Mouse (Mus musculus): ENCODE measurements at regions not wholly inside any gene's neighbourhood (a gene's known extent, or its start where the extent isn't known, plus 50 kb on each side); places are given as distances from the start of the nearest gene placed in this dataset.

- 83% methylated on average over 5 of the region's 5 CpGs for WGBS
- no peak overlapping the region for H3K4me2 ChIP-seq
- H3K27ac ChIP-seq = no peak overlapping the region
- no peak for ATAC-seq (ENCODE audit: insufficient number of reproducible peaks, insufficient read depth, low FRiP score, low TSS enrichment, low read depth)
- H3K4me3 ChIP-seq (replicated peaks) = no peak overlapping the region
- no peaks in the 10 kb centered on the region for H3K9me3 ChIP-seq
- H3K27me3 ChIP-seq = no peaks in the 10 kb centered on the region
- H3K4me1 ChIP-seq (replicated peaks) = no peaks in the 10 kb centered on the region
- no peaks in the 10 kb centered on the region for H3K36me3 ChIP-seq
- no peak overlapping the region for H3K9ac ChIP-seq (replicated peaks)
These were observed 409.7 kb downstream of the Zfp704 start for GRCm38 (mm10) chr3:9200156-9200555.

GRCm38 (mm10) chr3:9198652-9199332, 411.1 kb downstream of the Zfp704 start:
- no peaks in the 10 kb centered on the region for H3K36me3 ChIP-seq
- no peaks in the 10 kb centered on the region for H3K4me1 ChIP-seq (replicated peaks)
- WGBS = 79% methylated on average over 9 of the region's 9 CpGs
- H3K27ac ChIP-seq = no peak overlapping the region
- H3K27me3 ChIP-seq = no peaks in the 10 kb centered on the region
- no peak overlapping the region for H3K9ac ChIP-seq (replicated peaks)
- H3K4me2 ChIP-seq = no peak overlapping the region
- no peak overlapping the region for H3K4me3 ChIP-seq (replicated peaks)
- H3K9me3 ChIP-seq = no peaks in the 10 kb centered on the region
- no peak for ATAC-seq (ENCODE audit: insufficient number of reproducible peaks, insufficient read depth, low FRiP score, low TSS enrichment, low read depth)

- H3K4me2 ChIP-seq = no peak overlapping the region
- no peaks in the 10 kb centered on the region for H3K4me1 ChIP-seq (replicated peaks)
- no peak overlapping the region for H3K9ac ChIP-seq (replicated peaks)
- no peak overlapping the region for H3K27ac ChIP-seq
- H3K27me3 ChIP-seq = no peaks in the 10 kb centered on the region
- H3K36me3 ChIP-seq = no peaks in the 10 kb centered on the region
- ATAC-seq (ENCODE audit: insufficient number of reproducible peaks, insufficient read depth, low FRiP score, low TSS enrichment, low read depth) = no peak
- H3K4me3 ChIP-seq (replicated peaks) = no peak overlapping the region
- H3K9me3 ChIP-seq = no peaks in the 10 kb centered on the region
- 76% methylated on average over 8 of the region's 8 CpGs for WGBS
These were observed 414.1 kb downstream of the Zfp704 start for GRCm38 (mm10) chr3:9195781-9196180.

GRCm38 (mm10) chr3:9189366-9190287, 420.3 kb downstream of the Zfp704 start:
- no peaks in the 10 kb centered on the region for H3K36me3 ChIP-seq
- no peak overlapping the region for H3K9ac ChIP-seq (replicated peaks)
- 86% methylated on average over 15 of the region's 15 CpGs for WGBS
- no peaks in the 10 kb centered on the region for H3K9me3 ChIP-seq
- no peak overlapping the region for H3K27ac ChIP-seq
- H3K4me2 ChIP-seq = no peak overlapping the region
- H3K27me3 ChIP-seq = no peaks in the 10 kb centered on the region
- no peak overlapping the region for H3K4me3 ChIP-seq (replicated peaks)
- ATAC-seq (ENCODE audit: insufficient number of reproducible peaks, insufficient read depth, low FRiP score, low TSS enrichment, low read depth) = no peak
- no peaks in the 10 kb centered on the region for H3K4me1 ChIP-seq (replicated peaks)

- Histone ChIP-seq H3K36me3 (no peaks in the 10 kb centered on the region), H3K4me1 (replicated peaks) (no peaks in the 10 kb centered on the region), H3K4me2 (no peak overlapping the region), H3K27me3 (no peaks in the 10 kb centered on the region), H3K9me3 (no peaks in the 10 kb centered on the region), H3K9ac (replicated peaks) (no peak overlapping the region), H3K27ac (no peak overlapping the region), H3K4me3 (replicated peaks) (no peak overlapping the region)
- whole genome bisulfite sequencing = 78% methylated on average over 6 of the region's 6 CpGs
- ATAC-seq (ENCODE audit: insufficient number of reproducible peaks, insufficient read depth, low FRiP score, low TSS enrichment, low read depth) = no peak
These were observed 423.3 kb downstream of the Zfp704 start for GRCm38 (mm10) chr3:9186364-9187120.

- Histone ChIP-seq H3K36me3 (no peaks in the 10 kb centered on the region), H3K27me3 (no peaks in the 10 kb centered on the region), H3K4me3 (replicated peaks) (no peak overlapping the region), H3K4me2 (no peak overlapping the region), H3K27ac (no peak overlapping the region), H3K9me3 (no peaks in the 10 kb centered on the region), H3K4me1 (replicated peaks) (peaks cover 12% of the 10 kb centered on the region), H3K9ac (replicated peaks) (no peak overlapping the region)
- no peak for ATAC-seq (ENCODE audit: insufficient number of reproducible peaks, insufficient read depth, low FRiP score, low TSS enrichment, low read depth)
- WGBS = 91% methylated on average over 11 of the region's 11 CpGs
These were observed 428.3 kb downstream of the Zfp704 start for GRCm38 (mm10) chr3:9181576-9181975.

- Histone ChIP-seq H3K27ac (no peak overlapping the region), H3K9ac (replicated peaks) (no peak overlapping the region), H3K4me1 (replicated peaks) (peaks cover 12% of the 10 kb centered on the region), H3K36me3 (no peaks in the 10 kb centered on the region), H3K27me3 (no peaks in the 10 kb centered on the region), H3K9me3 (no peaks in the 10 kb centered on the region), H3K4me2 (no peak overlapping the region), H3K4me3 (replicated peaks) (no peak overlapping the region)
- WGBS = 45% methylated on average over 6 of the region's 6 CpGs
- ATAC-seq (ENCODE audit: insufficient number of reproducible peaks, insufficient read depth, low FRiP score, low TSS enrichment, low read depth) = no peak
These were observed 430.2 kb downstream of the Zfp704 start for GRCm38 (mm10) chr3:9179641-9180040.

GRCm38 (mm10) chr3:9174517-9174832, 435.4 kb downstream of the Zfp704 start:
- no peak for ATAC-seq (ENCODE audit: insufficient number of reproducible peaks, insufficient read depth, low FRiP score, low TSS enrichment, low read depth)
- peak overlapping the region; percentile 54 for H3K27ac ChIP-seq

GRCm38 (mm10) chr3:9173643-9174516, 436.0 kb downstream of the Zfp704 start:
- WGBS = 50% methylated on average over 16 of the region's 16 CpGs
- H3K4me3 ChIP-seq (replicated peaks) = no peak overlapping the region
- peak; percentile 75; the same call in 1 of the 2 replicates for ATAC-seq (ENCODE audit: insufficient number of reproducible peaks, insufficient read depth, low FRiP score, low TSS enrichment, low read depth)

More at GRCm38 (mm10) chr3:9174517-9174832, 435.4 kb downstream of the Zfp704 start:
- H3K9ac ChIP-seq (replicated peaks) = no peak overlapping the region
- no peak overlapping the region for H3K4me2 ChIP-seq
- H3K27me3 ChIP-seq = peaks cover 9% of the 10 kb centered on the region
- 81% methylated on average over 2 of the region's 2 CpGs for WGBS
- H3K36me3 ChIP-seq = no peaks in the 10 kb centered on the region
- peaks cover 15% of the 10 kb centered on the region for H3K4me1 ChIP-seq (replicated peaks)
- 0 out of 2 replicates have a peak, but pooled peaks cover 5% of the 10 kb centered on the region for H3K9me3 ChIP-seq
- no peak overlapping the region for H3K4me3 ChIP-seq (replicated peaks)

GRCm38 (mm10) chr3:9171970-9172369, 437.9 kb downstream of the Zfp704 start:
- peaks cover 12% of the 10 kb centered on the region for H3K27me3 ChIP-seq
- no peak overlapping the region for H3K9ac ChIP-seq (replicated peaks)
- no peak overlapping the region for H3K27ac ChIP-seq
- ATAC-seq (ENCODE audit: insufficient number of reproducible peaks, insufficient read depth, low FRiP score, low TSS enrichment, low read depth) = no peak
- H3K4me3 ChIP-seq (replicated peaks) = no peak overlapping the region
- H3K9me3 ChIP-seq = 0 out of 2 replicates have a peak, but pooled peaks cover 5% of the 10 kb centered on the region
- peaks cover 9% of the 10 kb centered on the region; the same call in 1 of the 2 replicates for H3K4me1 ChIP-seq (replicated peaks)
- H3K4me2 ChIP-seq = no peak overlapping the region
- no peaks in the 10 kb centered on the region for H3K36me3 ChIP-seq
- WGBS = 16% methylated on average over 1 of the region's 1 CpGs

More at GRCm38 (mm10) chr3:9173643-9174516, 436.0 kb downstream of the Zfp704 start:
- Histone ChIP-seq H3K4me1 (replicated peaks) (peaks cover 10% of the 10 kb centered on the region; the same call in 1 of the 2 replicates), H3K27me3 (peaks cover 11% of the 10 kb centered on the region), H3K9me3 (0 out of 2 replicates have a peak, but pooled peaks cover 5% of the 10 kb centered on the region), H3K27ac (peak overlapping the region; percentile 54), H3K9ac (replicated peaks) (no peak overlapping the region), H3K36me3 (no peaks in the 10 kb centered on the region), H3K4me2 (peak overlapping the region; percentile 2; the same call in 1 of the 2 replicates)

Measured in limb, embryonic 12.5 days (tissue).